Mouse (Mus musculus): ENCODE results near the gene Wdr18. TPM values are rescaled to one million over a fixed set of nuclear protein-coding genes. Genes with fewer than 3 reads are reported as not detected.

Wdr18 gene
- total RNA-seq, 2 experiments from 2014 or later: 37.2 to 40.1 TPM

Other genes starting within 250 kb of the Wdr18 start
- 1 to 10 TPM; 6.1 to 9.4 TPM for gene Hcn2, start 243.5 kb upstream of the Wdr18 start, total RNA-seq (2021)
- 10 to 100 TPM; 53.0 to 59.0 TPM for gene Polrmt, start 213.6 kb upstream of the Wdr18 start, total RNA-seq (2021)
- under 1 TPM in 1 of 2 experiments, not detected in 1; 0.13 TPM for gene Fgf22, start 205.1 kb upstream of the Wdr18 start, total RNA-seq (2021)
- 10 to 100 TPM; 47.4 to 51.1 TPM for gene Rnf126, start 193.2 kb upstream of the Wdr18 start, total RNA-seq (2021)
- gene Fstl3, start 182.9 kb upstream of the Wdr18 start, total RNA-seq (2021): 10 to 100 TPM; 11.0 to 28.5 TPM
- not detected for gene Prss57, start 169.2 kb upstream of the Wdr18 start, total RNA-seq (2021)
- gene Palm, start 166.6 kb upstream of the Wdr18 start, total RNA-seq (2021): 10 to 100 TPM; 59.4 to 62.2 TPM
- gene Misp, start 139.2 kb upstream of the Wdr18 start, total RNA-seq (2021): under 1 TPM; 0.60 to 0.74 TPM
- 100 to 1,000 TPM; 301 to 357 TPM for gene Ptbp1, start 105.7 kb upstream of the Wdr18 start, total RNA-seq (2021)
- gene Prtn3, start 85.7 kb upstream of the Wdr18 start, total RNA-seq (2021): 1 to 10 TPM in 1 of 2 experiments, not detected in 1; 1.1 TPM
- 1 to 10 TPM; 1.4 to 2.8 TPM for gene Plppr3, start 85.5 kb upstream of the Wdr18 start, total RNA-seq (2021)
- gene Elane, start 73.9 kb upstream of the Wdr18 start, total RNA-seq (2021): not detected
- gene Cfd, start 69.3 kb upstream of the Wdr18 start, total RNA-seq (2021): 1,000 to 10,000 TPM; 1,757 to 2,495 TPM
- gene Med16, start 51.2 kb upstream of the Wdr18 start, total RNA-seq (2021): 10 to 100 TPM; 32.7 to 40.7 TPM
- not detected for gene Gm26602, start 49.3 kb upstream of the Wdr18 start, total RNA-seq (2021)
- 1 to 10 TPM; 1.0 to 2.2 TPM for gene Kiss1r, start 43.2 kb upstream of the Wdr18 start, total RNA-seq (2021)
- gene R3hdm4, start 38.9 kb upstream of the Wdr18 start, total RNA-seq (2021): 100 to 1,000 TPM in 1 of 2 experiments, 10 to 100 TPM in 1; 92.0 to 107 TPM
- 1 to 10 TPM; 3.6 to 4.3 TPM for gene Arid3a, start 33.1 kb upstream of the Wdr18 start, total RNA-seq (2021)
- under 1 TPM in 1 of 2 experiments, not detected in 1; 0.19 TPM for gene Grin3b, start 10.6 kb downstream of the Wdr18 start, total RNA-seq (2021)
- 100 to 1,000 TPM; 140 to 144 TPM for gene Tmem259, start 24.2 kb downstream of the Wdr18 start, total RNA-seq (2021)
- 10 to 100 TPM; 28.5 to 49.0 TPM for gene Cnn2, start 28.4 kb downstream of the Wdr18 start, total RNA-seq (2021)
- 10 to 100 TPM; 20.6 to 22.3 TPM for gene Abca7, start 36.3 kb downstream of the Wdr18 start, total RNA-seq (2021)
- 1 to 10 TPM; 5.5 to 7.3 TPM for gene Arhgap45, start 56.5 kb downstream of the Wdr18 start, total RNA-seq (2021)
- 10 to 100 TPM; 86.3 to 94.3 TPM for gene Polr2e, start 79.6 kb downstream of the Wdr18 start, total RNA-seq (2021)
- gene Gpx4, start 87.0 kb downstream of the Wdr18 start, total RNA-seq (2021): 1,000 to 10,000 TPM; 1,091 to 1,886 TPM
- 10 to 100 TPM; 31.0 to 41.4 TPM for gene Sbno2, start 145.4 kb downstream of the Wdr18 start, total RNA-seq (2021)
- 100 to 1,000 TPM; 154 to 158 TPM for gene Stk11, start 155.7 kb downstream of the Wdr18 start, total RNA-seq (2021)
- gene Atp5d, start 178.5 kb downstream of the Wdr18 start, total RNA-seq (2021): 1,000 to 10,000 TPM in 1 of 2 experiments, 100 to 1,000 TPM in 1; 593 to 1,133 TPM
- 100 to 1,000 TPM; 129 to 266 TPM for gene Cbarp, start 180.7 kb downstream of the Wdr18 start, total RNA-seq (2021)
- 10 to 100 TPM; 64.8 to 82.0 TPM for gene Midn, start 188.1 kb downstream of the Wdr18 start, total RNA-seq (2021)
- gene Cirbp, start 205.8 kb downstream of the Wdr18 start, total RNA-seq (2021): 10 to 100 TPM; 34.7 to 46.3 TPM
- gene 1600002K03Rik, start 212.8 kb downstream of the Wdr18 start, total RNA-seq (2021): 10 to 100 TPM; 14.7 to 16.6 TPM
- 1 to 10 TPM; 1.3 to 2.1 TPM for gene Efna2, start 219.3 kb downstream of the Wdr18 start, total RNA-seq (2021)